Mouse (Mus musculus) kidney, embryonic 16.5 days (tissue): ENCODE results near the gene Itga9. TPM values are rescaled to one million over a fixed set of nuclear protein-coding genes. Genes with fewer than 3 reads are reported as not detected.

Source experiments
- ATAC-seq: fragments of 200-750 bp; cut with Nextera tagmentation; 2 replicates; pipeline ENCODE4 v1.8.0; 2017; ENCODE audit warnings: moderate TSS enrichment; ENCODE audit not compliant: low FRiP score, low TSS enrichment
- H3K27ac ChIP-seq: fragments of 300-500 bp; sonication (generic); 2 replicates; pipeline ENCODE4 v1.5.1; 2014; ENCODE audit warnings: low read length
- H3K27me3 ChIP-seq: fragments of 300-500 bp; sonication (generic); 2 replicates; pipeline ENCODE4 v1.6.1; 2014; ENCODE audit warnings: low read length, control low read depth, mixed read lengths; ENCODE audit not compliant: insufficient read depth
- H3K36me3 ChIP-seq: fragments of 300-500 bp; sonication (generic); 2 replicates; pipeline ENCODE4 v1.6.1; 2014; ENCODE audit warnings: low read length, control low read depth, mixed read lengths; ENCODE audit not compliant: insufficient read depth
- H3K4me1 ChIP-seq: fragments of 300-500 bp; sonication (generic); 2 replicates; pipeline ENCODE4 v1.6.1; 2014; ENCODE audit warnings: low read length, control low read depth, mixed read lengths; ENCODE audit not compliant: insufficient read depth
- H3K4me2 ChIP-seq: fragments of 300-500 bp; sonication (generic); replicated peaks from 2 replicates; pipeline ENCODE4 v1.6.1; 2014; ENCODE audit warnings: low read depth, low read length
- H3K4me3 ChIP-seq: fragments of 300-500 bp; sonication (generic); 2 replicates; pipeline ENCODE4 v1.5.1; 2014; ENCODE audit warnings: mild to moderate bottlenecking, low read length
- H3K9ac ChIP-seq: fragments of 300-500 bp; sonication (generic); replicated peaks from 2 replicates; pipeline ENCODE4 v1.6.1; 2014; ENCODE audit warnings: low read length
- H3K9me3 ChIP-seq: fragments of 300-500 bp; sonication (generic); 2 replicates; pipeline ENCODE4 v1.6.1; 2016; ENCODE audit warnings: low read length, control low read depth
- WGBS: fragments of 180-500 bp; shearing (Covaris S2); extraction: QIAGEN DNeasy Blood & Tissue Kit; methylation state at CpG from one replicate; pipeline ENCODE4 v1.1.7; 2014; 5-methylcytosine and 5-hydroxymethylcytosine counted together
- polyA plus RNA-seq: library from polyadenylated mRNA; unstranded; fragments of >200 nt; fragmentation: Nextera tagmentation; extraction: Ambion mirVana; gene quantifications from 2 replicates; pipeline ENCODE4 v1.2.1, GENCODE M21; 2015

Itga9 gene
- polyA plus RNA-seq, 1 experiment from 2014 or later, result 10.8 TPM

DNA sequence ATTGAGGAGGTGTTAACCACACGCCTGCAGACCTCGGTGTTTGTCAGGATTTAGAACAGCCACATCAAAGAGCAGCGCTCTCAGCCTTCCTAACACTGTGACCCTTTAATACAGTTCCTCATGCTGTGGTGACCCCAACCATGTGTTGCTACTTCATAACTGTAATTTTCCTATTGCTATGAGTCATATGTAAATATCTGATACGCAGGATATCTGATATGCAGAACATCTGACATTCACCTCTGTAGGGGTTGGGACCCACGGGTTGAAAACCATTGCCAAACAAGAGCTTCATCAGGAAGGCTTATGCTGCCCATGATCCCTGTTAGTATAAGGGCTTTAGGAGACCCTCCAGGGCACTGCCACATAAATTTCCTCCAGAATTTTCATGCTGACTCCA lies 237.2 kb downstream of the Itga9 start:
- ATAC-seq, result no peak
- Histone ChIP-seq H3K4me3 (no peak overlapping the region), H3K4me2 (no peak overlapping the region), H3K9me3 (no peaks in the 10 kb centered on the region), H3K27ac (no peak overlapping the region), H3K4me1 (peaks cover 20% of the 10 kb centered on the region), H3K27me3 (no peaks in the 10 kb centered on the region), H3K9ac (no peak overlapping the region), H3K36me3 (peaks cover 8% of the 10 kb centered on the region; the same call in 1 of the 2 replicates)
- WGBS, result 77% methylated on average over 5 of the region's 5 CpGs

DNA sequence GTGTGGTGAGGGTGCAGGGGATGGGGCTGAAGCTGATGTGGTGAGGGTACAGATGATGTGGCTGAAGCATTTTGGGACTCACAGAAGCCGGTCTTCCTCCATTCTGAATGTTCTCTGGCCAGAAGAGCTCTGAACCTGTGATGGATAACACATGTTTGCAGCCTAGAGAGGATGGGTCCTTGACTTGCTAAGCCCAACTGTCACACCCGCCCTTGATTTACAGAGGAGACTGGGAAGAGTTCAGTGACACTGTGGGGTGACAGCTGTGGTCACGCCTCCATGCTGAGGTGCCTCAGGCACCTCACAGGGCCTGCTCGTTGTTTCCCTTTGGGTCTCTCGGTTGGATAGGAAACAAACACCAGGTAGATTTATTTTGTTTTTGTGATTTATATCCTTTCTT lies 238.5 kb downstream of the Itga9 start:
- no peak overlapping the region for H3K4me3 ChIP-seq
- 24% methylated on average over 5 of the region's 5 CpGs for WGBS

DNA sequence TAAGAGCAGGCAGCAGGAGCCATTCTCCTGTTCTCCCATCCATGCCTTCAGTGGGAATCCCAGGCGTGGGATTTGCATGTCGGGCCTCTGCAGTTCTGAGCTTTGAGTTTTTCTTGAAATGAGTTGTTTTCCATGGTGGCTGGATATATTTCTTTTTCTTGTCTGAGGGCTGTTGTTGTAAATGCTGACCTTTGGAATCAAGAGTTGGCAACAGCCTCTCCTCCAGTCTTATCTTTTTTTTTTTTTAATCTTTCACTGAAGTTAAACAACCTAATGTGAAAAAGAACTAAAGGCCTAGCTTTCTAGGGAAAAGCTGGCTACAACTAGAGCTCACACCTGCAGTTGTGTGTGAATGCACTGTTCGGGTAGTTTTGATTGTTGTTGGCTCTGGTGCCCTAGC lies 240.3 kb downstream of the Itga9 start:
- H3K9me3 ChIP-seq, result no peaks in the 10 kb centered on the region
- H3K36me3 ChIP-seq, result peaks cover 13% of the 10 kb centered on the region; the same call in 1 of the 2 replicates
- no peak overlapping the region for H3K4me2 ChIP-seq
- no peak overlapping the region for H3K27ac ChIP-seq
- no peak for ATAC-seq
- peaks cover 13% of the 10 kb centered on the region for H3K4me1 ChIP-seq
- H3K4me3 ChIP-seq, result no peak overlapping the region
- 72% methylated on average over 3 of the region's 3 CpGs for WGBS
- H3K9ac ChIP-seq, result no peak overlapping the region
- no peaks in the 10 kb centered on the region for H3K27me3 ChIP-seq

More for the DNA sequence above, 238.5 kb downstream of the Itga9 start:
- H3K9me3 ChIP-seq, result no peaks in the 10 kb centered on the region
- H3K4me1 ChIP-seq, result peaks cover 20% of the 10 kb centered on the region
- peaks cover 10% of the 10 kb centered on the region; the same call in 1 of the 2 replicates for H3K36me3 ChIP-seq
- H3K4me2 ChIP-seq, result no peak overlapping the region
- H3K27ac ChIP-seq, result peak overlapping the region; percentile 2; the same call in 1 of the 2 replicates
- peak; percentile 39; the same call in 1 of the 2 replicates for ATAC-seq
- H3K27me3 ChIP-seq, result no peaks in the 10 kb centered on the region
- H3K9ac ChIP-seq, result no peak overlapping the region

DNA sequence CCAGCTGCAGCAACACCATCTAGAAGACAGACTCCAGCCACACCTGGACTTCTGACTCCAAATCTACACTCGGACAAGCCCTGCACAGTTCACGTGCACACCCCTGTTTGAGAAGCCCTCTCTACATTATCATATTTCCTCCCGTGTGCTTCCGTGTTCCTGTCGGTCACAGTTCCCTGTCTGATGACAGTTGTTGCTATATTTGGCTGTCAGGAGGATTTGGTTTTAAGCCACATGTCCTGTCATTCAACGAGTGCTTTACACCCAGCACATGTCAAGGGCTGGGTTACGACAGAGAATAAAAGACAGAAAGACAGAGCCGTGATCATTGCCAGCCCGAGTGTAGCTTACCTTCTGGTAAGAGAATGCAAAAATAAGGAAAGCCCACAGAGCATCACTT lies 250.2 kb downstream of the Itga9 start:
- no peak for ATAC-seq
- H3K4me1 ChIP-seq, result peaks cover 14% of the 10 kb centered on the region
- no peak overlapping the region for H3K9ac ChIP-seq
- WGBS, result 83% methylated on average over 9 of the region's 9 CpGs
- peaks cover 8% of the 10 kb centered on the region for H3K36me3 ChIP-seq
- no peak overlapping the region for H3K27ac ChIP-seq
- no peak overlapping the region for H3K4me2 ChIP-seq
- no peaks in the 10 kb centered on the region for H3K9me3 ChIP-seq
- H3K27me3 ChIP-seq, result no peaks in the 10 kb centered on the region
- H3K4me3 ChIP-seq, result no peak overlapping the region

DNA sequence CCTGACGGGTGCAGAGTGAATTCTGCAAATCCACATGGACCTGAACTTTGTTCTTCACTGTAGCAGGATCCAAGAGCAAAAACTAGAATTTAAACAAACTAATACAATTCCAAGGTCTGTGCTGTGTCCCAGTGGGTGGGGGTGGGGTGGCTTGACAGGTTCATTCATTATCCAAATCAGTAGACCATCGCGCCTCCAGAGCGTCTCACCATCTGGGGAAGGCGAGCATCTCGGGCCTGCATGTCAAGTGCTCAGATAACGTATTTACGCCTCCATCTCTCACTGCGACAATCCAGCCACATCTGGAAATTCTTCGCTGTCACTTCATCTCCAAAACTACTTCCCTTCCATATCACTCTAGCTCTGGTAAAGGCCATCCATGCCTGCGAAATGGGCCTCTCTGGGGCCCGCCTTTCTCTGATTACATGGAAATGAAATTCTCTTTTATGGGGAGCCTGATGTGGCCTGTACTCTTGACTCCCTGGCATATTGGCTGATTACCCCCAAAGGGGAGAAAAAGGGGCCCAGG lies 254.2 kb downstream of the Itga9 start:
- ATAC-seq, result no peak
- 34% methylated on average over 12 of the region's 12 CpGs for whole genome bisulfite sequencing
- H3K4me1 ChIP-seq, result peaks cover 26% of the 10 kb centered on the region
- no peaks in the 10 kb centered on the region for H3K27me3 ChIP-seq
- H3K36me3 ChIP-seq, result peaks cover 13% of the 10 kb centered on the region
- H3K4me3 ChIP-seq, result no peak overlapping the region
- H3K9me3 ChIP-seq, result no peaks in the 10 kb centered on the region
- H3K9ac ChIP-seq, result no peak overlapping the region
- H3K4me2 ChIP-seq, result no peak overlapping the region
- no peak overlapping the region for H3K27ac ChIP-seq

DNA sequence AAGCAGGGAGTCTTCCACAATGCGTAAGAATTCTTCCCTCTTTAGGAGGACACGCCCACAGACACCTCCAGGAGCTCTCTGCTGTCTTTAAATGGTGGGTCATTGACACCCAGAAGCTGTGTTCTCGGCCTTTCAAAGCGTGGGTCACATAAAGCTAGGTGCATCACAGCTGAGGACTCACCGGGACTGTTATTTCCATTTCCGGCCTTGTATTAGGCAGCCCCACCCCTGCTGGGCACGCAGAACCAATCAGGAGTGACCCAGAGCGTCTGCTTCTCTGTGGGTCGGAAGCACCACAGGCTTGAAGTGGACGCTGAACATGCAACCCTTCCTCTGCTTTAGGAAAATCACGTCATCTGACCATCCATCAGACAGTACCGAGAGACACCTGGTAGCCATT lies 255.7 kb downstream of the Itga9 start:
- Histone ChIP-seq H3K9ac (no peak overlapping the region), H3K4me3 (no peak overlapping the region), H3K27me3 (no peaks in the 10 kb centered on the region), H3K9me3 (no peaks in the 10 kb centered on the region), H3K4me1 (peaks cover 26% of the 10 kb centered on the region), H3K36me3 (peaks cover 8% of the 10 kb centered on the region), H3K27ac (0 out of 2 replicates have a peak overlapping the region, but pooled peaks have one; percentile 21), H3K4me2 (peak overlapping the region; percentile 41)
- WGBS, result 52% methylated on average over 12 of the region's 12 CpGs
- 0 out of 2 replicates have a peak, but pooled peaks have one; percentile 50 for ATAC-seq

DNA sequence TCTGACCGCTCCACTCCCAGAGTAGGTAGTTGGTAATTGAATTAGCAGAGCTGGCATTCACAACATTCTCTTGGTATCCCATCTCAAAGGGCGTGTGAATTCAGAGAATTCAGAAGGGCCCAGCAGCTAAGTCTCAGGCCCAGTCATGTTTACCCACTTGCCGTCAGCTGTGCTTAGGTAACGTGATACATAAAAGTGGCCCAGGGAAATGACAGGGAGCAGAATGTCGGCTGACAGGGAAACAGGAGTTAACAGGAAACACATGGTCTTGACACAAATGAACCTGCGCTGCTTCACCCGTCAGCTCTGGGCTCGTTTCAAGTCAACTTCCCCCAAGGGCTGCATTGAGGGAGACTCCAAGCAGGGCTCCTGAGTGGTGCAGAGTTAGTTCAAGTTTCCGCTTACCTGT lies 256.4 kb downstream of the Itga9 start:
- 33% methylated on average over 9 of the region's 9 CpGs for WGBS
- Histone ChIP-seq H3K27ac (no peak overlapping the region), H3K9me3 (no peaks in the 10 kb centered on the region), H3K27me3 (no peaks in the 10 kb centered on the region), H3K4me1 (peaks cover 26% of the 10 kb centered on the region), H3K4me2 (peak overlapping the region; percentile 41), H3K9ac (no peak overlapping the region), H3K4me3 (no peak overlapping the region), H3K36me3 (peaks cover 8% of the 10 kb centered on the region)
- ATAC-seq, result peak; percentile 57

DNA sequence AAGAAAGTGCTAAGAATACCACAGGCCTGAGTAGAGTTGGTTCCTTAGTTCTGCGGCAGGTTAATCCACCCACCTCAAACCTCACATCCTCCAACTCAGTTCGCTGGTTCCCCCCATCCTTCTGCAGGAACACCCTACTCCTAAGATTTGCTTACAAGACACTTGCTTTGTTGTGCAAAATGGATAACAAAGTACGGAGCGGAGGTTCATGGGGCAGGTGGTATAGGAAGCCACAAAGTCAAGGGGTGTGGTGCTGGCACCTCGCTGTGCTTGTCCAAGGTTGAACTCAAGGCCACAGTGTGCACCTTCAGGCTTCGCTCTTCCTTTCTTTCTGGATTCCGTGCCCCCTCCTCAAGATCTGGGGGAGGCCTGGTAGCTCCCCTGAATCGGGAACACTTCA lies 257.0 kb downstream of the Itga9 start:
- no peaks in the 10 kb centered on the region for H3K9me3 ChIP-seq
- ATAC-seq, result no peak
- H3K27ac ChIP-seq, result no peak overlapping the region
- no peak overlapping the region for H3K9ac ChIP-seq
- peaks cover 26% of the 10 kb centered on the region for H3K4me1 ChIP-seq
- no peak overlapping the region for H3K4me2 ChIP-seq
- no peaks in the 10 kb centered on the region for H3K27me3 ChIP-seq
- peaks cover 6% of the 10 kb centered on the region; the same call in 1 of the 2 replicates for H3K36me3 ChIP-seq
- no peak overlapping the region for H3K4me3 ChIP-seq
- 92% methylated on average over 8 of the region's 8 CpGs for WGBS

DNA sequence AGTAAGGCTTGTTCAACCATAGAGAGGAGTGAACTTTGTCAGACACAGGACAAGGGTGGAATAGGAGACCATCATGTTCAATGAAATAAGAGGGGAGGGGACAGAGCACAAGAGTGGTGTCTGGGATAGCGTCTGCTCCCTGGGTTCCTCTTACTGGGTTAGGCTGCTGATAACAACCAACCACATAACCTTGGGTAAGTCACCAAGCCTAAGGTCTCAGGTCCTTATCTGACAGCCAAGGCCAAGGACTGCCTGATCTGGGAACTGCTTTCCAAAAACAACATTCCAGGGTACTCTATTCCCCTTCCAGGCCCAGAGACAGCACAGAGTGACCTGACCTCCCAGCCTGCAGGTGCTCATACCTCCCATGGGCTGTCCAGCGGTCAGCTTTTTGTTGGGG lies 260.5 kb downstream of the Itga9 start:
- Histone ChIP-seq H3K4me2 (no peak overlapping the region), H3K27me3 (no peaks in the 10 kb centered on the region), H3K27ac (no peak overlapping the region), H3K36me3 (peaks cover 20% of the 10 kb centered on the region), H3K9ac (no peak overlapping the region), H3K4me1 (peaks cover 12% of the 10 kb centered on the region), H3K9me3 (no peaks in the 10 kb centered on the region), H3K4me3 (no peak overlapping the region)
- ATAC-seq, result no peak
- WGBS, result 84% methylated on average over 2 of the region's 2 CpGs

DNA sequence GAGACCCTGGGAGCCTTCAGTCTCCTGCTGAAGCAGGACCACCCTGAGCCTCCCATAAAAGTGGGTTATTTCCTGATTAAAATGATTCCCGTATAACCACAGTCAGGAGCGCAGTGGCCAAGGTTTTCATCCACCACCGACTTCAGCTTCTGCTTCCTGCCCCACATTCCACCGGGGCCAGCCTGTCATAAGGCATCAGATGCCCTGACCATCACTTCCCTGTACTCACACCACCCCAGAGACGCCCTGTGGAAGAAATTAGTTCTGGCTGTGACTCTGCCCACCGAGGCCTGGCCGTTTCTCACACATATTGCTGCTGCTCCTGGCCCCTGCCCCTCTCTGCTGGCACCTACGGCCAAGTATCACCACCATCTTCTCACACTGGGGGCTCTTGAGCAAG lies 261.4 kb downstream of the Itga9 start:
- Histone ChIP-seq H3K4me1 (peaks cover 4% of the 10 kb centered on the region; the same call in 1 of the 2 replicates), H3K4me3 (no peak overlapping the region), H3K4me2 (no peak overlapping the region), H3K9ac (no peak overlapping the region), H3K27me3 (no peaks in the 10 kb centered on the region), H3K27ac (no peak overlapping the region), H3K9me3 (no peaks in the 10 kb centered on the region), H3K36me3 (peaks cover 23% of the 10 kb centered on the region)
- WGBS, result 84% methylated on average over 8 of the region's 8 CpGs
- ATAC-seq, result no peak
